ENCODE assay signal across 8 mouse cellular contexts in the genomic region with DNA sequence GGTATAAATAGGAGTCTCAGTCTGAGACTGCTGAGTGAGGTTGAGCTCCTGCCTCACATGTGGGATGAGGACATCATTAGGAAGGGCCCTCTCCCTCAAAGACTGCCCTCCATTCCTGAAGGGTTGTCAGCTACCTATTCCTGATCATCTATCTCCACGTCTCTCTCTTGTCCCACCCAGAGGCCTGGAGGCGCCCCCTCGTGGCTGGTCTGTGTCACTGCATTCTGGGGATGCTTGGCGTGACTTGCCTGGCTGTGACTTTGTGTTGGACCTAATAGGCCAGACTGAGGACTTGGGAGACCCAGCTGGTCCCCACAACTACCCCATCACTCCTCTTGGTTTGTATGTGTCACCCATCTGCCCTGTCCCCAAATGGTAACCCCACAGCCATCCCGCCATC. TPM values are rescaled to one million over a fixed set of nuclear protein-coding genes. Genes with fewer than 3 reads are reported as not detected.
DNase-seq lines count a peak whose midpoint lies in the region; ATAC-seq and TF ChIP-seq lines count a peak whose summit lies in the region.
"Had no signal": no experiment of that assay in that cellular context is flagged by ENCODE, and none has a peak within 500 bp of the region (broad histone marks: within the 10 kb centered on the region; RNA-seq: fewer than 3 reads in every experiment).

No protein-coding gene starts in this region.

- TF ChIP-seq CTCF in spleen, adult 2 months (IDR thresholded peaks at IDR 0.05; ENCODE audit: extremely low read depth, insufficient read depth, insufficient read length, insufficient replicate concordance): peak; percentile 91

- H3K4me3 ChIP-seq in midbrain, embryonic 10.5 days: no peak overlapping the region
- H3K4me3 ChIP-seq in midbrain, embryonic 13.5 days (replicated peaks): no peak overlapping the region
- no peak overlapping the region for H3K4me3 ChIP-seq in spleen, adult 2 months (ENCODE audit: extremely low read depth, insufficient read depth, insufficient read length)

- H3K9me3 ChIP-seq in midbrain, embryonic 10.5 days (replicated peaks): no peaks in the 10 kb centered on the region
- no peaks in the 10 kb centered on the region for H3K9me3 ChIP-seq in midbrain, embryonic 13.5 days

- H3K9ac ChIP-seq in midbrain, embryonic 13.5 days (replicated peaks): no peak overlapping the region

- H3K27ac ChIP-seq in midbrain, embryonic 10.5 days (replicated peaks): no peak overlapping the region
- H3K27ac ChIP-seq in midbrain, embryonic 13.5 days: no peak overlapping the region
- H3K27ac ChIP-seq in spleen, adult 2 months (ENCODE audit: insufficient read depth, low read length): no peak overlapping the region

- 23% methylated on average over 5 of the region's 5 CpGs for WGBS in midbrain, embryonic 10.5 days
- WGBS in midbrain, embryonic 13.5 days: 25% methylated on average over 5 of the region's 5 CpGs
- 23% methylated on average over 5 of the region's 5 CpGs for WGBS in spleen, adult 2 months

- no peak for TF ChIP-seq POLR2A in spleen, adult 2 months (IDR thresholded peaks at IDR 0.05; ENCODE audit: low read depth, low read length)

- no peak overlapping the region for H3K4me2 ChIP-seq in midbrain, embryonic 13.5 days (replicated peaks)

- no peaks in the 10 kb centered on the region for H3K36me3 ChIP-seq in midbrain, embryonic 10.5 days
- H3K36me3 ChIP-seq in midbrain, embryonic 13.5 days: no peaks in the 10 kb centered on the region
- no peaks in the 10 kb centered on the region for H3K36me3 ChIP-seq in spleen, adult 2 months (ENCODE audit: control insufficient read depth, insufficient read depth, low read length)

- H3K27me3 ChIP-seq in midbrain, embryonic 10.5 days (ENCODE audit: low read depth, poor library complexity, severe bottlenecking): peaks cover 20% of the 10 kb centered on the region
- H3K27me3 ChIP-seq in midbrain, embryonic 13.5 days: peaks cover 12% of the 10 kb centered on the region; the same call in 1 of the 2 replicates
- H3K27me3 ChIP-seq in spleen, adult 2 months (ENCODE audit: control insufficient read depth, insufficient read depth, low read length): no peaks in the 10 kb centered on the region

- DNase-seq in midbrain, embryonic 10.5 days (ENCODE audit: low spot score): peak; percentile 61
- DNase-seq in T-cell, adult 2 months (ENCODE audit: low spot score): peak; percentile 46
- peak in 1 of 2 experiments; percentile 48 for DNase-seq in spleen, adult 2 months (ENCODE audit: low read depth in 1 of 2, low spot score in 2 of 2)
- no peak for DNase-seq in layer of hippocampus, adult 8-10 months (ENCODE audit: low spot score in 2 of 2)
- DNase-seq in right cerebral cortex, postnatal 25 days: no peak

- H3K4me1 ChIP-seq in midbrain, embryonic 10.5 days: peaks cover 8% of the 10 kb centered on the region
- H3K4me1 ChIP-seq in midbrain, embryonic 13.5 days (replicated peaks): no peaks in the 10 kb centered on the region
- H3K4me1 ChIP-seq in spleen, adult 2 months (ENCODE audit: control insufficient read depth, insufficient read depth, insufficient read length): no peaks in the 10 kb centered on the region; the same call in 1 of the 2 replicates

- ATAC-seq in midbrain, embryonic 13.5 days: no peak
- peak; percentile 40 to 63; a peak in 3 of 4 replicates for ATAC-seq in hematopoietic stem cell, adult 5-6 weeks (replicated peaks in 1 of 2; ENCODE audit: insufficient read depth in 1 of 2, low FRiP score in 2 of 2, low TSS enrichment in 1 of 2, low read depth in 1 of 2, poor library complexity in 2 of 2, severe bottlenecking in 2 of 2)

RNA-seq across cellular contexts. Expression of a gene that starts 18.8 kb away (rescaled TPM):
- 1.0 and 1.6 TPM in 2 replicates for polyA plus RNA-seq in midbrain, embryonic 10.5 days (2016; fragmentation: Nextera tagmentation; extraction: Ambion mirVana)
- polyA plus RNA-seq in midbrain, embryonic 13.5 days (2015; fragmentation: Nextera tagmentation; extraction: Ambion mirVana): 0.97 and 1.4 TPM in 2 replicates
- total RNA-seq in hematopoietic stem cell, adult 5-6 weeks (2017): 7.3 and 32.0 TPM in 2 replicates
- 5.7 and 8.0 TPM in 2 replicates for polyA plus RNA-seq in spleen, adult 2 months (2012; rRNA removed)
- total RNA-seq in layer of hippocampus, adult 8-10 months (2022): under 1 TPM; 0.57 to 0.96 (median 0.66) TPM

RNA-seq across cellular contexts. Expression of a gene that starts 22.8 kb away (rescaled TPM):
- polyA plus RNA-seq in midbrain, embryonic 10.5 days (2016; fragmentation: Nextera tagmentation; extraction: Ambion mirVana): 0.12 and 0.21 TPM in 2 replicates
- polyA plus RNA-seq in midbrain, embryonic 13.5 days (2015; fragmentation: Nextera tagmentation; extraction: Ambion mirVana): 0.08 and 0.27 TPM in 2 replicates
- total RNA-seq in hematopoietic stem cell, adult 5-6 weeks (2017): 0.60 and 0.75 TPM in 2 replicates
- 1.6 and 1.7 TPM in 2 replicates for polyA plus RNA-seq in spleen, adult 2 months (2012; rRNA removed)
- total RNA-seq in layer of hippocampus, adult 8-10 months (2022): 1 to 10 TPM in 1 of 4 experiments, under 1 TPM in 3; 0.11 to 1.2 (median 0.56) TPM
- total RNA-seq: heart, adult 18-20 months had no signal

RNA-seq across cellular contexts. Expression of a gene that starts 30.8 kb away (rescaled TPM):
- polyA plus RNA-seq in midbrain, embryonic 10.5 days (2016; fragmentation: Nextera tagmentation; extraction: Ambion mirVana): 1.00 and 1.3 TPM in 2 replicates
- 0.84 and 0.93 TPM in 2 replicates for polyA plus RNA-seq in midbrain, embryonic 13.5 days (2015; fragmentation: Nextera tagmentation; extraction: Ambion mirVana)
- total RNA-seq in hematopoietic stem cell, adult 5-6 weeks (2017): 3.8 and 6.6 TPM in 2 replicates
- 0.19 and 0.54 TPM in 2 replicates for polyA plus RNA-seq in spleen, adult 2 months (2012; rRNA removed)
- not detected for total RNA-seq in layer of hippocampus, adult 8-10 months (2022)
- total RNA-seq: heart, adult 18-20 months had no signal

RNA-seq across cellular contexts. Expression of a gene that starts 52.1 kb away (rescaled TPM):
- 51.9 and 52.1 TPM in 2 replicates for polyA plus RNA-seq in midbrain, embryonic 10.5 days (2016; fragmentation: Nextera tagmentation; extraction: Ambion mirVana)
- 52.7 and 53.8 TPM in 2 replicates for polyA plus RNA-seq in midbrain, embryonic 13.5 days (2015; fragmentation: Nextera tagmentation; extraction: Ambion mirVana)
- total RNA-seq in hematopoietic stem cell, adult 5-6 weeks (2017): 116 and 170 TPM in 2 replicates
- 19.9 and 26.7 TPM in 2 replicates for polyA plus RNA-seq in spleen, adult 2 months (2012; rRNA removed)
- total RNA-seq in layer of hippocampus, adult 8-10 months (2022): 10 to 100 TPM; 39.7 to 60.3 (median 44.3) TPM

RNA-seq across cellular contexts. Expression of a gene that starts 52.3 kb away (rescaled TPM):
- polyA plus RNA-seq in midbrain, embryonic 10.5 days (2016; fragmentation: Nextera tagmentation; extraction: Ambion mirVana): 30.6 and 31.8 TPM in 2 replicates
- 28.3 and 29.2 TPM in 2 replicates for polyA plus RNA-seq in midbrain, embryonic 13.5 days (2015; fragmentation: Nextera tagmentation; extraction: Ambion mirVana)
- total RNA-seq in hematopoietic stem cell, adult 5-6 weeks (2017): 13.6 and 14.8 TPM in 2 replicates
- polyA plus RNA-seq in spleen, adult 2 months (2012; rRNA removed): 28.7 and 32.1 TPM in 2 replicates
- 10 to 100 TPM; 27.4 to 32.5 (median 30.3) TPM for total RNA-seq in layer of hippocampus, adult 8-10 months (2022)

Comparison
In these comparisons a context has a peak if more than half of its experiments do, and no peak if none do; other contexts are left out.
1. DNase-seq: peak in midbrain, embryonic 10.5 days (single experiment) and T-cell, adult 2 months (single experiment); none in layer of hippocampus, adult 8-10 months (0 of 2) and right cerebral cortex, postnatal 25 days (single experiment).